Mouse (Mus musculus): ENCODE measurements around the gene Igflr1.

The Igflr1 gene

DNA sequence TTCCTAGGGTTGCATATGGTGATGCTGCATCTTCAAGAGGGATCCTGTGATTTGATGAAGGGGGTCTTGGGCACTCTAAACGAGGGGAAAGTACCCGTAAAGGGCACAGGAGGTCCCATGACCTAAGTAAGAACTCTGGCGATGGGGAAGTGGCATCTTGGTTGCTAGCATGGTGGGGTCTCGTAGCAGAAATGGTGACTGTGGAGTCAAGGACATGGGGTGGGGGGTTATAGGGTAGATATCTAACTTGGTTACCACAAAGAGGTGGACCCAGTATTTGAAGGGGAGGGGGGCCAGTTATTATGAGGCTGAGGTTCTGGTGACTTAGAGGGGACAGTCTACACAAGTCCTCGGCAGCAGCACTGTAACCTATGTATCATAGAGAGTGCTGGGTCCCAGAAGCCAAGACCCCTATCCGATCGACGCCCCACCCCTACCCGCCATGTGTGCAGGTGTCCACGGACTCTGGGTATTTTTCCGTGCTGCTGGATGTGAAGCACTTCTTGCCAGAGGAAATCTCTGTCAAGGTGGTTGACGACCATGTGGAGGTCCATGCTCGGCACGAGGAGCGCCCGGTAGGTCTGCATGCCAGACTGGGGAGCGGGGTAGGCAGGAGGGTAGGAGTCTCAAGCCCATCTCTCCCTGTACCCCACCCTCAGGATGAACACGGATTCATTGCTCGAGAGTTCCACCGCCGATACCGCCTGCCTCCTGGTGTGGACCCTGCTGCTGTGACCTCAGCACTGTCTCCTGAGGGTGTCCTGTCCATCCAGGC, 11.2 kb upstream of the Igflr1 start:
- peak in 1 of 2 experiments; percentile 45 for DNase-seq

DNA sequence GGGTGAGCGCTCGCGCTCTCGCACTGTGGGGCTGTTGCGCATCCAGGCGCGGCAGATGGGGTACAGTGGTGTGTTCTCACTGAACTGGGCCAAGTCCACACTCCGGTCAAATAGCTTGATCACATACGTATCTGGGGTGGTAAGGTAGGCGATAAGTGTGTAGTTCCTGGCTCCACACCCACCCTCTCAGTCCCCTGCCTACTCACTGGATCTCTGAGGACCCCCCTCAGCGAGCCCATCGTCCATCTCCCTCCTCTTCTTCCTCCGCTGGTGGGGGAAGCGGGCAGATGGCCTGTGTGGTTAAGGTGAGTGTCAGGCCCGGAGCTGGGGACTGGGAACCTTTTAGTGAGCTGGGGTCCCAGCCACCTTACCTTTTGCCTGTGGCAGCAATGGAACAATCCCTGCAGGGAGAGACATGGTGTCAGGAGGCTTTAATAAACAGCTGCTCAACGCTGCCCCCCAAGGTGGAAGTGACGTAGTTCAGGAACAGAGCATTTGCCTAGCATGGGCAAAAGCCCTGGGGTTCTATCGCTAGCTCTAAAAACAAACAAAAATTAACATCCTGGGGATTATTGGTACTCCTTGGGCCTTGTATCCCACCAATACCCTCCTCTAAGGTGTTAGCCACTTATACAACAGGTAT, 8.2 kb upstream of the Igflr1 start:
- peak in 1 of 2 experiments; percentile 45 for DNase-seq

DNA sequence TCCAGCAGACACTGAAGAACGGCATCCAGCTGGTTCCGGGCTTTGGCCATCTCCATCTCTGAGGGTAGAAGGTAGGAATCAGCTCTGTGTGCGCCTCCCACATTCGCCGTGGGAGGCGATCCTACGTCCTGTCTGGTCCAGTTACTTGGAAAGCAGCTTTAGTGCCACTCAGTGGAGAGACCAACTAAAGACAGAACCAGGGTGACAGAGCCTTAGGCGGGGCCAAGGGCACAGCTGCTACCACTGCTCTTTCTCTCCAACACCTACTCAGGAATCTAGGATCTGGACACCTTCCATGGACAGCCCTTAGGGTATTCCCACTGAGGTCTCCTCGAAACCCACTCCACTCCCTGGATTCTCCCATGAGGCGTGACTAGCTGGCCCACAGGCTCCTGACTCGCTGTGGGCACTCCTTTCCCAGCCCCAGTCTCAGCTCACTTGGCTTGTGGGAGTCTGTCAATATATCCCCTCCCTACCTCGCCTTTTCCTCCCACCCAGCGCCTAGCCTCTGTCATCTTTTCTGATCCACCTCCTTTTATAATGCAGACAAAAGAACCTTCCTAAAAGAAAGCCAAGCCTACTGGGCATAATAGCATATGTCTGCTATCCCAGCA, 7.2 kb upstream of the Igflr1 start:
- DNase-seq, result no peak

DNA sequence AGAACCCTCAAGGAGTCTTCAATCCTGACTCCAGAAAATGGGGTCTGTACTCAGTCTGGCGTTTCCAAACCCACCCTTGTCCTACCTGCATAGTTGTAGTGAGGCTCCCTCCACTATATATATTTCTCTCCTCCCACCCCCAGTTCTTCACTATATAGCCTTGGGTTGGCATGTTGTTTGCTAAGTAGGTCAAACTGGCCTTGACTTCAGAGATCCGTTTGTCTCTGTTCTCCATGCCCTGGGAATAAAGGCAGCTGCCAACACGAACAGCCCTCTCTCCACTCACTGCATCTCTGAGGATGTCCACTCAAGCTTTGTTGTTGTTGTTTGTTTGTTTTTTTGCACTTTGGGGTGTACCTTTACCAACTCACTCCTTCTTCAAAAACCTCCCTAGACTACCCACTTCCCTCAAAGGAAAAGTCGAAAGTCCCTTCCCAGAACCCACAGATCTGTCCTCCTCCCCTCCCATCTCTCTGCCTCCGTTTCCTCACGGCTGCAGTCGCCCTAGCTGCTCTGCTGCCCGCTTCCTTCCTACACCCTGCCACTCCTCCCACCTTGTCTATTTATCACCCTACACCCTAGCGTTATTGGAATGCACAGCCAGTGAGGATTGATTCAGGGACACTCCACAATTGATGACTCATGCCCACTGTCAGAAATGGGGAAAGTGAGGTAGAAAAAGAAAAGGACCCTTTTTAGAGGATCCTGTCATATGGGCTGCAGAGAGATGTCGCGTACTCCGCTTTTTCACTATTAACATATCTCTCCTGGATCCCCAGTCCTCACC, 6.4 kb upstream of the Igflr1 start:
- no peak for DNase-seq

DNA sequence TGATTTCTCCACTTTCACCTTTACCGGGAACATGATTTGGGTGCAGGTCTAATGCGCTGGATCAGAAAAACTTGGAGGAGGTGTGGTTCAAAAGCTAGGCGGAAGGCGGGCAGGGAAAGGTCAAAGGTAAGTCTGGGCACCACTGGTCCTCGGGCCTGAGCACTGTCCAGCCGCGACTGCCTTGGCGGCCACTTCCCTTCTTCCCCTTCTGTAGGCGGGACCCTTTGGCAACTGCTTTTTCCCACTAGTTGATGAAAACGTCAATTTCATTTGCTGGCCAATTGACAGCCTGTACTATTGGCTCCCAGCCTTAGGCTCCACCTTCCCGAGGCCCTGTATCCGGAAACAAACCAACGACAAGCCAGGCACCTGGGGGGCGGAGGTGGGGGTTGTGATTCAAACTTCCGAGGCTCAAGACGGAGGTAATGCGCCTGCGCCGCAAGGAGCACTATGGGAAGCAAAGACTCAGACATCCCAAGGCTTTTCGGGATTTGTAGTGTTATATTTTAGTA, 5.7 kb upstream of the Igflr1 start, which contains the start of gene Lin37:
Gene Lin37 (minus strand): TSS at position 396 of the 512 bp plus-strand sequence.
- DNase-seq, result peak; percentile 98 to 99

DNA sequence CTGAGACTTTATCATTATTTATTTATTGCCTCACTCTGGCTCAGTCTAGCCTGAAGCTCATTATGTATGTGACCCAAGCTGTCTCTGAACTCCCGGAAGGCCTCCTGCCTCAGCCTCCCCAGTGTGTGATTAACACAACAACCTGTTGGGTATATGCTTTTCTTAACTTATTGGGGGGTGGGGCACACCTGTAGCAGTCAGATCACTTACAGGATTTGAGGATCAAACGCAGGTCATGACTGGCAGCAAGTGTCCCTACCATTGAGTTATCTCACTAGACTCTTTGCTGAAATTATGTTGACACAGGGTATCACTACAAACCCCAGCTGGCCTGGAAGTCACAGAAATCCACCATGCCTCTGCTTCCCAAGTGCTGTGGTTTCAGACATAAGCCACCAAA, 4.9 kb upstream of the Igflr1 start:
- no peak for DNase-seq

DNA sequence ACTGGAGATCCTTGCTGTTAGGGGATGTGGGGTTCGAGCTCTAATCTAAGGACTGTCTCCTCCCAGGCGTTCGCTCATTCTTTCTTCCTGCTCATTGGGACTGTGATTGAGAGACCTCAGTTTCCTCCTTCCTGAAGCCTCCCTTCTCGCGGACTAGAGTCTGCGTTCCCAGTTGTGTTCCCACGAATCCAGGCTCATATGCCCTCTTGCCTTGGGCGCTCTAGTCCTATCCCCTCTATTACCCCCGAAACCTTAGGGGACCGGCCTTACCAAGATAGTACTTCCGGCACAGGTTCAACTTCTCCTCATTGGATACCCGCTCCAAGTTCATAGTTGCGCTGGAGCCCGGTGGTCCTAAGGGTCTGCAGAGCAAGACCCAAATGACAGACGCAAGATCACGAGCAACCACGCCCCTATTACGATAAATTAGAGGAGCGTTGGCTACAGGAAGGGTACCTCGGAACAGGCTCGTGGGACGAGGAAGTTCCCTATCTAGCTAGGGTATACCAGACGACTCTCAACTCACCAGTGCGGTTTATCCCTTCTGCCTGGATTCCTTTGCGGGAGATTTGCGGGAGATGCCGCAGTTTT, 2.6 kb upstream of the Igflr1 start:
- no peak for DNase-seq

DNA sequence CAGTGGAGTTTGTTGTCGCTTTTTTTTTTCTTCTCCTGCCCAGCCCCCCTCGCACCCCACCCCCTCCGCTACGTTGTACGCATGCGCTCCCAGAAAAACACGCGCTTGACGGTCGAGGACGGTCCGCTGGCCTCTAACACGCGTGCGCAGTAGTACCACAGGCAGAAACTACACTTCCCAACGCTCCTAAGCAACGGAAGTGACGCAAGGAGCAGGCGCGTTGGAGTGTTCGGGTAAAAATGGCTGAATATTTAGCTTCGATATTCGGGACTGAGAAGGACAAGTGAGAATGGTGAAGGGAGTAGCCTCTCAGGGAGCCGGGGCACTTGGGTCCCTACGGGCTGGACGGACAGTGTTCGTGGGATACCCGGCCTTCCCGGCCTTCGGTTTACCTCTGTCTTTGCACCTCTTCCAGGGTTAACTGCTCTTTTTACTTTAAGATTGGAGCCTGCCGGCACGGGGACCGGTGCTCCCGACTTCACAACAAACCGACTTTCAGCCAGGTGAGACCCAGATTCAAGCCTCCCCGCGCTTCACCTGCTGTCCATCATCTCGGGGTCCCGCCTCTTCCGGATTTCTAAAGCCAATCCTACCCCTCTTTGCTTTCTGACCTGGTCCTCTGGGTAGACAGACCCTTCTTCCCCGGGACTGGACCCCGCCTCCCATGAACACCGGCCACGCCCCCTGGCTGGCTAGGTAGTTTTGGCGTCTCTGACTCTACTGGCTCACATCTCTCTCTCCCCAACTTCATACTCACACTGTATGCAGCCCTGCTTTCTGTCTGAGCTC, 1.9 kb upstream of the Igflr1 start, which contains the start of the genes U2af1l4, Gm49396 and Psenen:
Gene U2af1l4 (plus strand): TSS at position 185 of the 789 bp plus-strand sequence.
Gene Gm49396 (plus strand): TSS at position 228 of the 789 bp plus-strand sequence.
Gene Psenen (minus strand): TSS at position 511 of the 789 bp plus-strand sequence.
- DNase-seq, result peak; percentile 94 to 98

DNA sequence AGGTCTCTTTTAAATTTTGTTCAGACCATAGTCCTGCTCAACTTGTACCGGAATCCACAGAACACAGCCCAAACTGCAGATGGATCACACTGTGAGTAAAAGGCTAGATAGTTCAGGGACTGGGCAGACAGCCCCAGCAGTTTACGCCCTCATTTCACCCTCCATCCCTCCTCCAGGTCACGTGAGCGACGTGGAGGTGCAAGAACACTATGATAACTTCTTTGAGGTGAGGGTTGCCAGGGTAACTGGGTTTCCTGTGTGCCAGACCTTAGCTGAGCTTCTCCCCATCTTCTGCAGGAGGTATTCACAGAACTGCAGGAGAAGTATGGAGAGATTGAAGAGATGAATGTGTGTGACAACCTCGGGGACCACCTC, 1.3 kb upstream of the Igflr1 start:
- DNase-seq, result no peak

DNA sequence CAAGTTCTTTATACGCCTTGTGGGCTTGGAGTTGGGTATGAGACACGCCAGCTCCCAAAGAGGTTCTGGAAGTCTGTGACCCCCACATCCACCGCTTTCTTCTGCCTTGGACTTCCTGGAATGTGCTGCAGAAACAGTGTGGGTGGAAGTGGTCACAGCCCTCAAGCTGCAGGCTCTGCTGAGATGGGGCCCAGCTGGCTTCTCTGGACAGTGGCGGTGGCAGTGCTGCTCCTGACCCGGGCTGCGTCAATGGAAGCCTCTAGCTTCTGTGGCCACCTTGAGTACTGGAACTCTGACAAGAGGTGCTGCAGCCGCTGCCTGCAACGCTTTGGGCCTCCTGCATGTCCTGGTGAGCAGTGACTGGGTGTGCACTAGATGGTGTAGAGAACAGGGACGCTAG, 806 bp downstream of the Igflr1 start:
- no peak for DNase-seq

DNA sequence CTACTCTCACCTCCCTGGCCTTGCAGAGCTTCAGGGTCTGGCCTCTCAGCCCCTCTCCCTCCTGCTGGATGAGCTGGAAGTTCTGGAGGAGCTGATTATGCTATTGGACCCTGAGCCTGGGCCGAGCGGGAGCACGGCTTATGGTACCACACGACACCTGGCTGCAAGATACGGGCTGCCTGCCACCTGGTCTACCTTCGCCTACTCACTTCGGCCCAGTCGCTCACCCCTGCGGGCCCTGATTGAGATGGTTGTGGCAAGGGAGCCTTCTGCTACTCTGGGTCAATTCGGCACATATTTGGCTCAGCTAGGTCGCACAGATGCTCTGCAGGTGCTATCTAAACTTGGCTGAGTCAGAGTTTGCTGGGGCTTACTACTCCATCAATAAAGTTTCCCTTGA, 2.3 kb downstream of the Igflr1 start:
- DNase-seq, result no peak

DNA sequence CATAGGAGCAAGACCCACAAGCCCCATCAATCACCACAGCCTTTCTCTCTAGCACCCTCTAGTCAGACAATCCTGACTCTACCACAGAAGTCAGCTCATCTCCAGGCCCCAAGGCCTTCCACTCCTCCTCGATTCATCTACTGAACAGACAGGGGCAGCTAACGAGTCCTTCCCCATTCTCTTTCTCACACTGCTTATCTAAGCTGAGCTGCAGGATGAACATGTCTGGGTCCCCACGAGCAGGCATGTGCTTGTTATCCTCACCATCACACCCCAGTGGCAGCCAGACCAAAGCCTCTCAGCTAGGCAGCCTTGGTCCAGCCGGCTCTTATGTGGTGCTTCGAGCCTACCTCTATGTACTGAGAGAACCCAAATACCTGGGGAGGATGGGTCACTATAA, 7.2 kb downstream of the Igflr1 start:
- DNase-seq, result no peak

DNA sequence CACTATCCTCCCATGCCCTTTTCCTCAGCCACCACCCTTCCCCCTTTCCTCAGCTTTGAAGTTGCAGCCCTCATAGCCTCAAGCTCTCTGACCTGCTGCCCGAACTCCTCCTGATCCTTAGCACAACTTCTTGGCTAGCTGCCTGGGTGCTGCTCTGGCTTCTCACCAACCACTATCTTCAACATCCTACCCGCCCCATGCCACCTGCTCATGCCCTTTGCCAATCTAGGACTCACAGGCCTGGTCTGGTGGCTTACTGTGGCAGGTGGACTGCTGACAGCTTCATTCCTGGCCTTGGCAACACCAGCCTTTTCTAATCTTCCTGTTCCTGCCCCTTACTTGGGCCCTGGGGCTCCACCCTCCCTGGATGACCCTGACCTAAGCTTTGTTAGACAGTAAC, 7.7 kb downstream of the Igflr1 start:
- DNase-seq, result peak; percentile 87 to 91

DNA sequence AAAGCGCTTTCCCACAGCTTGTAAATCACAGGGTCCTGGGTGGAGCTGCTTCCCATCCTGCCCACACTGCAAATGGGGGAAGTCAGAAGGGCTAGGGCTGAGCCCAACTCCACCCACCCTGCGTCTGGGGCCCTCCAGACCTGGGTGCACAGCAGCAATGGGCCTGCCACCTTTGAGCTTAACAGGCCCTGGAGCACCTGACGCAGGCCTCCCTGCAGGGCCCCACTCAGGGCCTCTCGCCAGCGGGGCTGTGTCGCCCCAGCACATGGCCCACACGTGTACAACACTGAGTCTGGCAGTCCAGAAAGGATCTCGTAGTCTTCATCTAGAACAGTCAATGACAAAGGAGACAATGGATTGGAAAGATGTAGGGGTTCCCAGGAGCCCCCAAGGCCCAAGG, 14.7 kb downstream of the Igflr1 start:
- no peak for DNase-seq

DNA sequence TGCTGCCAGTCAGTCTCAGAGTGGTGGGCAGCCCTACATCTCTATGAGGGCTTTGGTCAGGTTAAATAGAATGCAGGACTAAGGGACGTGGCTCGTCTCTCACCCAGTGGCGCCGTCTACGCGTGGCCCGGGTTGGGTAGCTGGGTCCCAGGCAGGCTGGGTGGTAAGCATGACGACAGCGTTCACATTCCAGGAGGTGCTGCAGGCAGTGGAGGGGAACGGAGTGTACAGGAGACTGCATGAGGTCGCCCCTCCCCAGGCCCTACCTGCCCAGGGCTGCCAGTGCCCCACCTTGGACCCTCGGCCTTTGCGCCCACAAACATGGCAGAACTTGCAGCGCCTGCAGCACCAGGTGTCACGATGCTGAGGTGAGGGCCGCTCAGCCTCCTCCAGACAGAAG, 16.3 kb downstream of the Igflr1 start:
- no peak for DNase-seq

DNA sequence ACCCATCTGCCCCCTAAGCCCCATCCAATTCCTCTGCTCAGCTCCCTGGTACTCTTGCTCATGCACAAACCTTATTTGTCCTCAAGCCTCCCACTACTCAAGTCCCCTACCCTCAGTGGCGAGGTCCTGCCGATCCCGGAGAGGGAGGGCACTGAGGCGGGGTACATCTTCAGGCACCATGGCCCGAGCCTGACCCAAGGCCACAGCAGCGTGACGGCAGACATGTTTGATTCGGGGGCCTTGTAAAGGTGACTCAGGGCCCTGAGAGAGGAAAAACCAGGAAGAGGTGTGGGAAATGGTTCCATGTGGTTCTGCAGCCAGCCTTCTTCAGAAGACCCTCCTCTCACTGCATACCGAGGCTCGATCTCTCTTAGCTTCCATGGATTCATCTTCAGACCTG, 19.1 kb downstream of the Igflr1 start:
- no peak for DNase-seq

DNA sequence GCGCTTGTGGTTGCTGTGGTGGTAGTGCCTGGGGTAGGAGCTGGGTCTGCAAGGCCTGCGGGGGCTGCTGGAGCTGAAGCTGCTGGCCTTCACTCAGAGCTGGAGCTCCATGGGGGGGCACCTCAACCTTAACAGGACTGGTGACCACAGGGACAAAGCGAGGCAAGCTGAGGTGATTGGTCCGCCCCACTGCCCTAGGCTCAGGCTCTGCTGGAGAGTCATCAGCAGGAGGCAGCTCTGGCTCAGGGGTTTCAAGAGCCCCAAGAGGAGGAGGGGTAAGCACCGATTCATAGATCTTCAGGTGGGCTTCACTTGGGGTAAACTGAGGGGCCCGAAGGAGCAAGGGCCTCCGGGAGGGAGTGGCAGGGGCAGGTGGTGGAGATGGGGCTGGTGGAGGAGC, 19.9 kb downstream of the Igflr1 start:
- DNase-seq, result no peak

DNA sequence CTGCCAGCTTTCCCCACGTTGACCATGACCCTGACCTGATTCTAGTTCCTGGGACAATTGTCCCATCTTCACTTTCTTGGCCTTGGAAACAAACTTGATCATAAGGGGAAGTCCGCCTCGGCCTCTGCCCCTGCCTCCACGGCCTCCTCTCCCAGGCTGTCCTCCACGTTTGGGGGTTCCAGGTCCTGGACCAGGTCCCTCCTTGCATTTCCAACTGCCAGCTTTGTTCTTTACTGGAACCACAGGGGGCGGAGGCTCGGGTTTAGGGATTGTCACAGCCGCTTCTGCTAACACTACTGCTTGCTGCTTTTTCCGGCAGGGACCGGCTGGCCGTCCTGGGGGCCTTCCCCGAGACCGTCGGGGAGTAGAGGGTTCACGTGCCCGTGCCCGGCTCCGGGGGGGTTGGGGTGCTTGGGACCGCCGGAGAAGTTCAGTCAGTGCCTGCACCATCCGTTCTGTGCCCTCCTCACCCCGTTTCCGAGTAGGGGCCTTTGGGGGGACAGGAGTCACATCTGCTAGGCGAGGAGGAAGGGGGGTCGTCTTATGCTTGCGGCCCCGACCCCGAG, 21.3 kb downstream of the Igflr1 start:
- no peak for DNase-seq

DNA sequence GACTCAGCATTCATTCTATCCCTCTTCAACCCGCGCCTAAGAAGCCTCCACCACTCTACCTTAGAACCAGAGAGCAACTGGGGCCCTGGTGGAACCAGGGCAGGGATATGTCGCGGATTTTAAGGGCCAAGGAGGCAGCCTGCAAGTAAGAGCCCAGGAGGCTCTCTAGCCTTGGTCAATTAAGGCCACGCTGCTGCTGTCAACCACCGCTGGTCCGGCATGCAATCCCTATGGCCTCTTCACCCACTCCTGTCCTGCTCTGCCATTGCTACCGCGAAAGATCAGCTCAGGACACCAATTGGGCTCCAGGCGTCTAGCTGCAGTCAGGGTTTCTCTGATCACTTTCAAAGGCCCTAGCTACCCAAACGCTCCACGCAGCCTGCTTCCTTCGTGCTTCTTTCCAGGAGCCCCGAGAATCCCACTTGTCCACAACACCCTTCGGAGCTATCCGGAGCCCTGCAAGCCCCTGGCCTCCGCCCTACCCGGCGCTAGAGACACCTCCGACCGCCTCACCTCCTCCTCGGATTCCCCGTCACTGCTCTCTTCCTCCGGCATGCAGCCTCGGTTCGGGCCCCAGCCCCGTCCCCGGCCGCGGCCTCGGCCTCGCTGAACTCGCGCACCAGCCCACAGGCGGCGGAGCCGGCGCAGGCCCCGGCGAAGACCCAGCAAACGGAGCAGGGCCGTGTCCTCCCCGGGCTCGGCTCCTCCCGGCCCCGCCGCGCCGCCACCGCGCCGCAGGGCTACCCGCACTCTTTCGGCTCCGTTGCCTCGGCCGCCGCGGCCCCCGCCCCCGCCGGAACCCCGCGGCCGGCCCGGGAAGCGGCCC, 22.8 kb downstream of the Igflr1 start:
- peak in 1 of 2 experiments; percentile 81 for DNase-seq
